Mouse (Mus musculus) c-Kit-negative CD71-positive TER-119-positive erythroid progenitor cells, embryonic 14.5 days (primary cell): ENCODE results near the gene Clec4a1.

Experiments
- DNase-seq: peaks from one replicate; pipeline ENCODE4 v3.0.0-alpha.2; 2013; ENCODE audit warnings: low read depth, low spot score

Gene Clec4a1

DNA sequence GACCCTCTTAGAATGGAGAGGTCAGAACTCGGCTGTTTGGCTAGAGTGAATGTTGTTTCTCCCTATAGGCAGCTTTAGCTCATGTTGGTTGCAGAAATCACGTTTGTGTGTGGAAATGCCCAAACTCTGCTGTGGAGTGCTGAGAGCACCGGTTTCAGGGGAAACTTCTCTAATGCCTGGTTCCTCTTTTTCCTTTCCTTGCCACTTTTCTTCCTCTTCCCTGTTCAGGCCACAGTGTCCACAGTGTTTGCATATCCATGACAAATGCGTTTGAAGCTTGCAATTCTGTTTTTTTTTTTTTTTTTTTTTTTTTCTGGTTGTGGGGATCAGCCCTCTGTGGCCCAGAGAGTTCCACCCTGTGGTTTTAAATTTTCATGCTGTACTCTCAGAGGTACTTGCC, at the start of gene Clec4a1:
Gene Clec4a1, plus strand, starts transcription at position 398 of the 400 bp plus-strand sequence.
- no peak for DNase-seq

DNA sequence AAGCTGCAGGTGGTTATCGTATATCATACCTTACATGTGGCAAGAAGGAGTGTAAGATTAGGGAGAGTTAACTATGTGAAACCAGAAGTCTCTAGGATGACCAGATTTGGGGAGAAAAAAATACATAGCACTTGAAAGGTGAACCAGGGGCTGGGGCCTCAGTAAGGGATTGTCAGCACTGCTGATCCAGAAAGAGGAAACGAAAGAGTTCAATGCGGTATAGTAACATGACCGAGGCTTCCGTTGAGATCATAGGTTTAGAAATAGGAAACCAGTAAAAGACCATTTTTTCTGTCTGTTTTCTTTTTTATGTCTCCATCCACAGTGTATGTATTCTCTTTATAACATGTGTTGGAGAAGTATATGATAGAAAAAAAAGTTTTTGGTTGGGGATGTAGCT, 48.8 kb upstream of the Clec4a1 start:
- no peak for DNase-seq

DNA sequence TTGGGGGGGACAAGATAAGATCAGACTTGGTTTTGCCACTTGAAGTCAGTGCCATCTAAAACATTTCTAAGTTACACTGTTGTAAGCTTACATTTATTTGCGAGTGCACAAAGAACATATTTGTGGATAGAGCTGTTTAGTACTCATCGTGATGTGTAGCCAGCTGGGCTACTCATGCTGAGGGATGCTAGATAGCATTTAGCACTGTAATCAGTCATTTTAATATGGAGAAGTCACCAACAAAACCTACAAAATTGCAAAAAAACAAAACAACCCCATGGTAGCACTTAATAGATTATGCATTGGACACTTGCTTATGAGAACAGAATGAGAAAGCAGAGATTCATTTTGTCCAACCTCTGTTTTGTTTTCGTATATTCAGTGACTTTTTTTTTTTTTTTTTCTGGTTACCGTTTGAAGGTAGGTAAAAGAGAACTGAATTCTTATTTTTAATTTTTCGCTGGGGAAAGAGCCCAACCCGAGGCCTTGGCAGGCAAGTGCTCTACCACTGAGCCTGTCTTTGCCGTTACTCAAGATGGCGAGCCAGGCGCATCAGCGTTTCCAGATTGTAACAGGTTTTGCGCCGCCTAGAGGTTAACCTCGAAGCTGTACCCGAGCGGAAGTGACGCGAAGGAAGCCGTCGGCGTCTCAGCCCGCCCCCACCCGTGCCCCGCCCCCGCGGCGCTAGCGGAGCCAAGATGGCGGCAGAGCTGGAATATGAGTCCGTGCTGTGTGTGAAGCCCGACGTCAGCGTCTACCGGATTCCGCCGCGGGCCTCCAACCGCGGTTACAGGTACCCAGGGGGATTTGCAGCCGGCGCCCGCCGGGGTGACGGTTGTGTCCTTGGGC, 47.6 kb upstream of the Clec4a1 start, which contains the start of gene Necap1:
Gene Necap1, plus strand, starts transcription at position 604 of the 849 bp plus-strand sequence.
- DNase-seq = peak; percentile 92

DNA sequence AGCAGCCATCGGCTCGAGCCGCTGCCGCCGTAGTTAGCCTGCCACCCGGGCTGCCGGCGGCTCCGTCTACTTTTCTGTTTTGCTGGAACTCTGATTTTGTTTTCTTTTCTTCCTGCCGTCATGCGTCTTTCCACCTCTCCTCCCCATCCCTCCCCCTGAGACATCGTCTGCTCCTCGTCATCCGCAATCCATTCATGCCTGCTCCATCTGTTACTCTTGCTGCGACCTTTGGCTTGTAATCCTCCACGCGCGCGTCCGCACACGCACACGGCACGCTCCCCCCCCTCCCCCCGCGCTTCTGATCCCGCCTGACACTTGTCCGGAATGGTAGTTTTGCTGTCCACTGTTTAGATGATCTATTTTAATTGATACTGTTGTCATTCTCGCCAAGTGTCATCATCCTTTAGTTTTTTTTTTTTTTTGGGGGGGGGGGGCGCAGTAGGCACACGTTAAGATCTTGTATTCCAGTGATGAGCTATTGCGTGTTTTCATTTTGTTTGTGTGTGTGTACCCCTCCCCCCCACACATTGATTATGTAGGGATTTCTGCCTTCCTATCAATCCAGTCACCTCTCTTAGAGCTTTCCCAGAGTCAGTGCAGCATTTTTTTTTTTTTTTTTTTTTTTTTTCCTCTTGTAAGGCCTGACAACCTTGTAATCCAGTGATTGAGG, 46.8 kb upstream of the Clec4a1 start:
- no peak for DNase-seq

DNA sequence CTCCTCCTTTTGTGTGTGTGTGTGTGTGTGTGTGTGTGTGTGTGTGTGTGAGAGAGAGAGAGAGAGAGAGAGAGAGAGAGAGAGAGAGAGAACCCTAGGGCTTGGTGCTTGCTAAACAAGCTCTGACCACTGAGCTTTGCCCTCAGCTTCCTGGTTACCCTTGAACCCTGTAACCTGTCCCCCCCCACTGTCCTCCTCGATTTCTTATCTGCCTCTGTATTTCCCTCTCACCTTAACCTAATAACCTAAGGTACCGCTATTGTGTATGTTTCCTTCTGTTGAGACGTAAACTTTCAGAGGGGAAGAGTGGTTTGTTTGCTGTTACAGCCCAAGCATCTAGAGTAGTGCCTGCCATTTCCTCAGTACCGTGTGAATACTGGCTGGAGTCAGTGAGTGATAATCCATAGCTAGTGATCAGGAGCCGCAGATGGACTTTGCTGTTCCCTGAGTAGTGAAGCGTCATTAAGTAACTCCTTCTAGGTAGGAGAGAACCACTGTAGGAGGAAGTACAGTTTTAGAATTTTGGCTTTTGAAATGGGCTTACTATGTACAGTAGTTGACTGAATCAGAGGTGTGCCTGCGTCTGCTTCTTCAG, 42.4 kb upstream of the Clec4a1 start:
- no peak for DNase-seq

DNA sequence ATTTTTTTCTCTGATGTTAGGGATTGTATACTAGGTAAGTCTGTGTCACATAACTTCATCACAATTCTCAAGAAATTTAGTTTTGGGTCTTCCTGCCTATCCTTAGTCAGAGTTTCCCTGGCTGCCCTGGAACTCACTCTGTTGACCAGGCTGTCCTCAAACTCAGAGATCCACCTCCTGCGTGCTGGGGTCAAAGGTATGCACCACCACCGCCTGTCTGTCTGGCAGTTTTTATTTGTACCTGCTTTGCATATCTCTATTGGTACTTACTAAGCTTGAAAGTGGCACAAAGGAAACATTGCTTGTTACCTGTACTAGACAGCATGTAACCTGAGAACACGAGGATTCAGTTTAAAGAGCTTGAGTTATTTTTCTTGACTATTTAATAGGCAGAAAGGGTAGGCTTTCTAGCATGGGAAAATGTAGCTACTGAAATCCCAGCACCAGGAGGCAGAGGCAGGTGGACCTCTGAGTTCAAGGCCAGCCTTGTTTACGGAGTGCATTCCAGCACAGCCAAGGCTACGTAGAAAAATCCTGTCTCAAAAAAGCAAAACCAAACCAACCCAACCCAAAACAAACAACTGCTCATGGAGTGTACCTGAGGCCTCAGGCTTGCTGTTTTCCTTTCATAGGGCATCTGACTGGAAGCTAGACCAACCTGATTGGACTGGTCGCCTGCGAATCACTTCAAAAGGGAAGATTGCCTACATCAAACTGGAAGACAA, 41.7 kb upstream of the Clec4a1 start:
- no peak for DNase-seq

- no peak for DNase-seq
Observed at GRCm38 (mm10) chr6:122881287-122881686, 40.4 kb upstream of the Clec4a1 start.

GRCm38 (mm10) chr6:122883603-122884002, 38.0 kb upstream of the Clec4a1 start:
- DNase-seq = no peak

DNA sequence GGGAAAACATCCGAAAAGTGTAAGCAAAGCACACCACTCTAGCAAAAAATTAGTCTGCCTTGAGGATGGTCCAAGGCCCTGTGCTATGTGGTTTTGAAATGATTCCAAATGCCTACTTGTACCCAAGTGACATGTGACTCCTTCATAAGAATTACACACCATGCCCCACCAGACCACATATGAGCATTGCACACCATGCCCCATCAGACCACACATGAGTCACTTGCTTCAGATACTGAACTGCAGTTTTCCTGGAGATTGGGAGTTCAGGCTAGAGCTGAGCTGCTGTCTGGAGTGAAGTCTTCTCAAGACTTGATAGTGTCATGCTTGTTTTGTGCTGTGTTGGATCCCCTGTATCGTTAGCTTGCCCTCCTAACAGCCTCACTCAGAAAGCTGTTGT, 32.0 kb upstream of the Clec4a1 start:
- DNase-seq = no peak

GRCm38 (mm10) chr6:122892442-122893049, 29.1 kb upstream of the Clec4a1 start:
- DNase-seq = peak; percentile 47

DNA sequence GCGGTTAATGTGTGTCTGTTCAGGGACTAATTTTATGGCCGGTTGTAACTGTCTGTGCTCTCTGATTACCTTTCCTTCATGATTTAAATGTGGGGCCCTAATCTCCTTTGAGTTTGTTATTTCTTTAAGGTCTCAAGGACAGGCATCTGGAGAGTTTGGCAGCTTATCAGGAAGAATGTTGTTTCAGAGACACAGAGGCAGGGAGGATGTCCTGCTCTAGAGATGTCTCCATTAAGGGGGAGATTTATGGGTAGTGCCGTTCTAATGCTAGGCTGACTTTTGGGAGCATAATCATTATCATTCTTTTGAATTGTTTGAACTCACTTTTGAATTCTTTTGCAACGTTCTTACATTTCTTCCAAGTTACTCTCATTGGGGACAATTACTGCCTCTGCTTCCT, 1.7 kb upstream of the Clec4a1 start:
- no peak for DNase-seq

DNA sequence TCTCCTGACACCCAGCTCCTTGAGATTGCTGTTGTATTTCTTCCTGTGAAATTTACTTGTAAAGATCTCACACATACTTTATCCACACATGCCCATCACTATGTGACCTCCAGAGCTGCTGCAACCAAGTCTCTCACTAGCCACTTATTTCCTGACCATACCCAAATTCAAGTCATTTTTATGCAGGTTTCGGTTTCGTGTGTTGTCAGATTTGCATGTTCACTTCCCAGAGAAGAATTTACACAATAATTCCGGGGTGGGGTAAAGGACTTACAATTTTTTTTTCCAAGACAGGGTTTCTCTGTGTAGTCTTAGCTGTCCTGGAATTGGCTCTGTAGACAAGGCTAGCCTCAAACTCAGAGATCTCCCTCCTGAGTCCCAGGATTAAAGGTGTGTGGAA, 13.2 kb downstream of the Clec4a1 start:
- DNase-seq = no peak

DNA sequence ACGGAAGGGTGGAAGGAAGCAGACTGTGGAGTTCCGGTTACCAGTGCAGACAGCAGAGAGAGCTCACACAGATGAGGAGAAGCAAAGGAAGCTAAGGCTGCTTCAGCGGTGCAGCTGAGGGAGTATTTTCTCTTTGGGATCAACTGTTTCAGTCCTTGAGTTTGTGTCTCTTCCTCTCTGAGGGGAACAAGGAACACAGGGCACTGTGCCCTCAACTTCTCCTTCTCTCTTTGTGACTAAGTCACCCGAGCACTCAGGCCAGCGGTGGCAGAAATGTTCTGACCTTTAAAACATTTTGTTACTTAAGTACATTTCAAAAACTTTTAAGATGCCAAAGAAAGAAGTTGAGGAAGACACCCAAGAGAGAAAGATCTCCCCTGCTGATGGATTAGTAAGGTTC, 18.0 kb downstream of the Clec4a1 start:
- DNase-seq = no peak

DNA sequence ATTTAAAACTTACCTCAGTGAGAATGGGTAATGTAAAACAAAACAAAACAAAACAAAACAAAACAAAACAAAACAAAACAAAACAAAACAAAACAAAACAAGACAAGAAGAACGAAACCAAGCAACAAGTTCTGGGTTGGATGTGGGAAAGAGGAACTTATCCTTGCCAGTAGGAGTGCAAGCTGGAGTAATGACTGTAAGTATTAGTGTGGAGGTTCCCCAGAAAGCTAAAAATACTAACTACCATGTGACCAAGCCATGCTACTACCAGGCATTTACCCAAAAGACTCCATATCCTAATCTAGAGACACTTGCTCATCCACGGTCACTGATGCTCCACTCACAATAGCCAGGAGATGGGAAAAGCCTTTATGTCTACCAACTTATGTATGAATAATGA, 25.1 kb downstream of the Clec4a1 start:
- no peak for DNase-seq

- DNase-seq = no peak
Observed at GRCm38 (mm10) chr6:122952401-122952800, 30.8 kb downstream of the Clec4a1 start, which contains the start of gene Clec4a3. Clec4a3 (plus strand) TSS chr6:122952515.

DNA sequence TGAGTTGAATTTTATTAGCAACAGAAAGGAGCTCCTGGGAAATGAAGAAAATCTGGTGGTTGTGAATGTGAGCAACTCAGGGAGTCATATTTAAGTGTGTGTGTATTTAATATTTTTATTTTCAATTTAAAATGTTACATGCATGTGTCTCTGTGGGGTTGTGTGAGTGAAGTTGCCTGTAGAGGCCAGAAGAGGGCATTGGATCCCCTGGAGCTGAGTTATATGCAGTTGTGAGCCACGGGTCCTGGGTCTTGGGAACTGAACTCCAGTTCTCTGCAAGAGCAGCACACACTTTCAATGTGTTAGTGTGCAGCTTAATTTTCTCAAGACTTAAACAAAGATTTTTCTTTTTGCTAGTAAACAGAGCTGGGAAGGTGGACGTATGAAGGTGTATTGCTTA, 42.9 kb downstream of the Clec4a1 start:
- DNase-seq = no peak

DNA sequence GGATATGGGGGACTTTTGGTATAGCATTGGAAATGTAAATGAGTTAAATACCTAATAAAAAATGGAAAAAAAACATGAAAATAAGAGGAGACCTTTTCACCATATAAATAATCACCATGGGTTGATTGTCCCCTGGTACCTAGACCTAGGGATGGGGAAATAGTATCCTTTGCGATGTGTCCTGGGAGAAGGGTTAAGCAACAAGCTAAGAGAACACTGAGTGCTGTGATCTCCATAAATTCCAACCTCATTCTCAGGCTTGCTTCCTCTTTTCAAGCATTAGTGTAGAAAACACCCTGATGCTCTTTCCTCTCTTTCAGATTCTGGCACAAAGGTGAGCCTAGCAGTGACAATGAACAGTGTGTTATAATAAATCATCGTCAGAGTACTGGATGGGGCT, 47.4 kb downstream of the Clec4a1 start:
- DNase-seq = no peak
